Mouse (Mus musculus) heart, adult 9 months (tissue): Measurements from ENCODE around the gene F2r.

Experiments
- DNase-seq, 2 experiments: peaks; one replicate each; pipeline ENCODE4 v3.0.0; 2022; ENCODE audit warnings: low spot score in 2 of 2

F2r gene

DNA sequence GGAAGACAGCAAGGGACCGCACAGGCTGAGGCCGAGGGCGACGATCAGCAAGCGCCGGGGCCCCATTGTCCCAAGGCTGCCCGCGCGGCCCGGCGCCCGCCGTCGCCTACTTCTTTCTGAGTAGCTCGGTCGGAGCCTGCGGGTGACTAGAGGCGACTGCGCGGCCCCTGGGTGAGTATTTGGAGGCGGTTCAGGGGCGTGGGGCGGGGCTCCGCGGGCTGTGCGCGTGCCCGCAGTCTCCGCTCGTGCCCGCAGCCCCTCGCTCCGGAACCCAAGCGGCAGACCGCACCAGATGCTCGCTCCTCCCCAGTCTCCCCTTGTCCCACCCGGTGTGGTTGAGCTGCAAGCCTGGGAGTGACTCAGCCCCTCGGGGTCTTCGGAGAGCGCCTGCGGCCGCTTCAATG lies at the start of gene F2r:
Gene F2r (minus strand): TSS at position 179 of the 404 bp plus-strand sequence.
- peak; percentile 89 for DNase-seq

DNA sequence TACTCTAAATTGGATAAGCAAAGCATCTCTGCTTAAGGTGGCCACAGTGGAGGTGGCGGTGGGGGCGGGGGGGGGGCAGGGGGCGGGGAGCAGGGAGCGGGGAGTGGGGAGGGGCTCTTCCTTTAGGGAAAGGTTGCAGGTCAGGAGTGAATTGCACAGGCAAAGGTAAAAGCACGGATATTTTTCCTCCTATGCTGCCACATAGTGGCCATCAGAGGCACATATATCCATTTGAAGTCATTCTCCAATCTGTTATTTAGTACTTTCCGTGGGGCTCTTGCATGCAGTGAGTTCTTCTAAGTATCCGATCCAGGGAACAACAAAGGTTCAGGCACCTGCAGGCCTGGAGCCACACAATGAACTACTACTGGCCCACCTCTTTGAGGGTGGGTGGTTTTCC lies 49.0 kb upstream of the F2r start:
- peak in 1 of 2 experiments; percentile 12 for DNase-seq

DNA sequence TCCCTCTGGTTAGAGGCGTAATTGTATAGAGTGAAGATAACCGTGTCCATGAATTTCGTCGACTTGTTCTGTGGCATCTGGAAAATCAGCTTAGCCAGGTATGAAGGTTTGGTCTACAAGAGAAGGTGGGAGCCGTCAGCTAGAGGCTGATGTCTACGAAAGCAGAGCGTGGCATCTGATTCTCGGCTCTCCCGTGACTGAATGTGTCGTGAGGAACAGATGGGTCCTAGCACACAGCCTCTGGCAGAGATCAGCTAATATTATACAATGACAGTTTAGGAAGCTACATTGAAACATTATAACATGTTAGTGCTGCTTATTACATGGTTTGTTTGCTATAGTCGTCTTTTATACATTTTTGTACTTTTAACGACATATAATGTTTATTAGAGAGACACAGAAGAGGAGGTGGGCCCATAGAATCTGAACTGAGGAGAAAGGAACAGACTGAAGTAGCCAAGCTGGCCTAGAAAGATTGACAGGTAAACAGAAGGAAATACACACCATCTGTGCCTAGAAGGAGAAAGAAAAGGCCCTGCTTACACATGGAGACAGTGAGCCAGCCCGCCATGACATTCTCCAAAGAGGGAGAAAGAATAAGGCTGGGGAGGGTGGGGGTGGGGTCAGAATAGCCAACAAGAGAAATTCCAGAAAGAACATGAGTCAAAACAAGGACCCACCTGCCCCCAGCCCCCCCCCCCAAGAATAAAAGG lies 47.5 kb upstream of the F2r start:
- no peak for DNase-seq

DNA sequence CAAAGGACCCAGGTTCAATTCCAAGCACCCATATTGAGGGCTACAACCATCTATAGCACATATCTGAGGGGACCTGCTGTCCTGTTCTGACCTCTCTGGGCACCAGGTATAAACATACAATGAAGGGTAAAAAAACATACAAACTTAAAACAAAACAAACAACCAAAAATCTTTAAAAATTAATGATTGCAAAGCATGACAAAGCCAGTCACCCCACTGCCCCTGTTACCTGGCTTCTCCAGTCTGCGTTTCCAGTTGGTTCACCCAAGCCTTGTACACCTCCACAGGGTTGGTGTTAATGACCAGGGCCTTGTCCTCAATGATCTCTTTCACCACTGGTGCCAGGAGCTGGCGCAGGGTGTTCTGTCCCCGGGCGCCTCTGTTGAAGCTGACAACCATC lies 45.5 kb upstream of the F2r start:
- DNase-seq: no peak

DNA sequence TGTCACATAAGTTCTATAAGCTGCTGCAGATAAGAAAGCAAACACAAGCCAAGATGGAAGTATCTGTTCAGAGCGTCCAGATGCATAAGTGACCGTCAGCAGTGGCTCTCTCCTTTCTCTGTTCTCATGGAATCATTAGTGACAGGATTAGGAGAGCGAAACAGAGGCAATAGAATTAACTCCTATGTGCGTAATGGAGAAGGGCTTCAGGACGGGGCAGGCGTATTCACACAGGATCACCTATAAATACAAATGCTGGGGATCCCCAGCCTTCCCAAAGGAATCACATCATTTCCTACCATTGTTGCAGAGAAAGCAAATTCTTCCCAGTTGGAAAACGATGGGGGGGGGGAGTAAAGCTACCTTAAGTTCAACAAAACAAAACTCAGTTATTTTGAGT lies 41.1 kb upstream of the F2r start:
- DNase-seq: peak; percentile 31 to 52

DNA sequence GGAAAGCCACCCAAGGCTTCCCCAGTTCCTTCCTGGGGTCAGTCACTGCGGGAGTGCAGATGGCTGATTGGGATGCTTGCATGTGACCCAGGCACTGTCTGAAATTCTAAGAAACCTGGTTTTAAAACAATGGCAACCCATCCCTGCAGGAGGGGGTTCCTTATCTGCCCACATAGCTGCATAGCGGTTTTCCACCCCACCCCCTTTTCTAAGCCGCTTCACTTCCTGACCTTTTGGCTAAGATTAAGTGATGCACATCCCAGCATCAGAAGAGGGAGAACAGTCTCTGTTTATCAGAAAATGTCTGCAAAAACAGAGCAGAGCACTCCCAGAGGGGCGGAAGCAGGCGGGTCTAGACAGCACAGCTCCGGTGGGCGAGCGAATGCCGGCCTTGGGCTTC lies 38.9 kb upstream of the F2r start:
- DNase-seq: no peak

DNA sequence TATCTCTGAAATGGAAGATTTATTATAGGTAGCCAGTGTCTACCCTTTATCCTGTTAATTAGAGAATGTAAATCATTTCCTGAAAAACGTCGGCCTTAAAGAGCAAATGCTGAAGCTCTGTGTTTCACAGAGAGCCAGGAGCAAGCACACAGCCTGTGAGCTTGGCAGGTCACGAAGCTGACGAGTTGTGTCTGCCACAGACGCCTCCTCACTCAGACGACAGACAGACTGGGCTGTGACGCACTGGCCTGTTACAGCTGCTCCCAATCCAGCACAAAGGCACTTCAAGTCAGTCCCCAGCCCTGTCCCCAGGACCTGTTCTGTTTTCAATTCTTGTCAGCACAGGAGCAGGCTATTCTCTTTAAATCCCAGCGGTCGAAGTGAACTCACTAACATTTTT lies 37.0 kb upstream of the F2r start:
- DNase-seq: peak in 1 of 2 experiments; percentile 24

DNA sequence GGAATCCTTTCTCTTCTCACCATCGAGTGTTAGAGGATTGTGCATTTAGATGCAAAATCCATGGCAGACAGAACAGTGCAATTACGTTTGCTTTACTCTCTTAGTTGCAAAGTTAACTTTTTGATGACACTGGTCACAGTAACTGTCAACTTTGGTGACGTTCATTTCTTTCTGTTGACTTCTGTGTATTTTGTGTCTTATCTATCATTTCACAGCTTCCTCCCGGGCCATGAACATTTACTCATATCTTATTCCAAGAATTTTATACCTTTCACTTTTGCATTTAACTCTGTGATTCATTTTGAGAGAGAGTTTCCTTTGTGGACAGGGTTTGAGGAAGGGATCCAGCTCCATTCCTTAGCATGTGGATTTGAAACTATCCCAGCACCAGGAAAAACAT lies 35.4 kb upstream of the F2r start:
- no peak for DNase-seq

DNA sequence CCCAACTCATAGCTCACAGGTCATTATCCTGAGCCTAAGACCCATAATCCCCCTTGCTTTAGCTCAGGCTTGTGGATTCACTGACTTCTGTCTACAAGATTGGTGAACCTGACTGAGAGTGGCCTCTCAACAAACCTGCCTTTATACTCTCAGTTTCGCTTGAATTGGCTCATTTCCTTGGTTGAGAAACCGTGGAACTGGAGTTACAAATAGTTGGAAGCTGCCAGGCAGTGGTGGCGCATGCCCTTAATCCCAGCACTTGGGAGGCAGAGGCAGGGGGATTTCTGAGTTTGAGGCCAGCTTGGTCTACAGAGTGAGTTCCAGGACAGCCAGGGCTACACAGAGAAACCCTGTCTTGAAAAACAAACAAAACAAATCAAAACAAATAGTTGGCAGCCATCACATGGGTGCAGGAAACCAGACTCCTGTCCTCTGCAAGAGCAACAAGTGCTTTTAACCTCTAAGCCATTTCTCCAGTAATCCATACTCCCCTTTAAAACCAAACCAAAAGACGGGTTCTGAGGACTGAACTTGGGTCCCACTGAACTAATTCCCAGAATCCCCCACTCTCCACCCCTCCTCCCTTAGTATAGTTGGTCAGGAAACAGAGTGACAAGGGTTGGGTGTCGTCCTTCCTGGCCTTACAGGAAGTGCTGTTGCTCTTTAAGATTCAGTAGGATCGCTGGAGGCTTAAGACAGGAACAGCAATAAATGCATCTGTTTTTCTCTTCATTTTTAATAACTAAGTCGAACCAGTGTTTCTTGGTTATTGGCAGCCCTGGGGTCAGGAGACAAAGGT lies 33.8 kb upstream of the F2r start:
- DNase-seq: no peak

DNA sequence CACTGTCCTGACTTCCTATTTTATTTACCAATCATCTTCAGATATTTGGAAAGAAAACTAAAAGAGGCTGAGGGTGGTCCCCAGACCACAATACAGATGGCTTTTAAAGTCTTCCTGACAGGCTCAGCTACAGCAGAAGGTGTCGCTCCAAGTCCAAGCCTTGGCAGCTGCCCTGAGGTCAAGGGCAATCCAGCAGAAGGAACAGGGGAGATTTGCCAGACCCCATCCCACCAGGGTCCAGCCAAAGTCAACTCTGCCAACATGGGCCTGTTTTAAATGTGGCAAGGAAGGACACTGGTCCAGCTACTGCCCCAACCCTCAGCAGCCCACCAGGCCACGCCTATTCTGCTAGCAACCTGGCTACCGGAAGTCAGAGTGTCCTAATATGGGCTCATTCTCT lies 31.7 kb upstream of the F2r start:
- DNase-seq: no peak

DNA sequence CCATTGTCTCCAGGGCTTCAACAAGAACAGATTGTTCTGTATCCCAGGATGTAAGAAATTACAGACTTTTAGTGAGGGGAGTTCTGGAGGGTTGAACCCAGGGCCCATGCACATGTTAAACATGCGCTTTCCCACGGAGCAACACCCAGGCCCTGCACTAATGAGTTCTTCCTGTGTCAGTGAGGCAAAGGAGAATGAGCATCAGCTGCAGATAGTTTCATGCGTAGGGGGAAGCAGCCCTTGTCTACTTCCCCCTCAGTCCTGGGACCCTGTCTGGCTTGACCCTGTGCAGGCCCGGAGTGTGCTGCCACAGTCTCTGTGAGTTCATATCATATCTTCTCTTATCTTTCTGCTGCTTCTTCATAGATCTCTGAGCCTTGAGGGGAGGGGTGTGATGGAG lies 29.0 kb upstream of the F2r start:
- DNase-seq: no peak

DNA sequence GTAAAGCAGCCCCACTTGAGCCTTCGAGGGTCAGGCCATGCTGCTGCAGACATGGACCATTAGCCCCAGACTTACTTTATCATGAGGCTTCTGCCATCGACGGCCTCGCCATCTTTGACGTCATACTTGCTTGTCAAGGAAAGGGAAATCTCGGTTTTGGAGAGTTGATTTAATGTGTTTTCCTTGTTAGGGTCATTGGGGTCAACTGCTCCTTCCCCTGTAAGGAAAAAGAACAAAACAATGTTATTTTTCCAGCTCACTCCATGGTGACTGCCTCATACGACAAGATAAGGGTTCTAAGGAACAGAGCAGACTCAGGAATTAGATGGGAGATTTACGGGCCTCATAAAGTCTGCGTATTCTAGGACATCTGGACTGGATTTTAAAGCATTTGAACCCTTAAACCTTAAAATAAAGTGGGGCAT lies 28.4 kb upstream of the F2r start:
- peak in 1 of 2 experiments; percentile 21 for DNase-seq

DNA sequence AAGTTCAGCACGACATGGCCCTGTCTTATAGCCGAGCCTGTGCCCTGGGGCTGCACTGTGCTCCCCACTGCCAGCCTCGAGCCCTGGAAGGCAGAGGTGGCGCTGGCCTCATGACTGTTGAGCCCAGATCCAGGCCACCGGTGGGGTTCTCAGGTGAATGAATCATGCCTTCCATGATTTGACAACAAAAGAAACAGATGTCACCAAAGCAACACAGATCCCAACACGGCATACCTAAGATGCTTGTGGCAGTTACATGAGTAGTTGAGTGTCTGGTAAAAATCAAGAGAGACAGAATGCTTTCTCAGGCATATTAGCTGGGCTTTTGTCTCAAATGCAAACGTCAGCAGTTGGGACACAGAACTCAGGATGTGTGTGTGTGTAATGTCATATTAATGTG lies 25.5 kb upstream of the F2r start:
- DNase-seq: no peak

DNA sequence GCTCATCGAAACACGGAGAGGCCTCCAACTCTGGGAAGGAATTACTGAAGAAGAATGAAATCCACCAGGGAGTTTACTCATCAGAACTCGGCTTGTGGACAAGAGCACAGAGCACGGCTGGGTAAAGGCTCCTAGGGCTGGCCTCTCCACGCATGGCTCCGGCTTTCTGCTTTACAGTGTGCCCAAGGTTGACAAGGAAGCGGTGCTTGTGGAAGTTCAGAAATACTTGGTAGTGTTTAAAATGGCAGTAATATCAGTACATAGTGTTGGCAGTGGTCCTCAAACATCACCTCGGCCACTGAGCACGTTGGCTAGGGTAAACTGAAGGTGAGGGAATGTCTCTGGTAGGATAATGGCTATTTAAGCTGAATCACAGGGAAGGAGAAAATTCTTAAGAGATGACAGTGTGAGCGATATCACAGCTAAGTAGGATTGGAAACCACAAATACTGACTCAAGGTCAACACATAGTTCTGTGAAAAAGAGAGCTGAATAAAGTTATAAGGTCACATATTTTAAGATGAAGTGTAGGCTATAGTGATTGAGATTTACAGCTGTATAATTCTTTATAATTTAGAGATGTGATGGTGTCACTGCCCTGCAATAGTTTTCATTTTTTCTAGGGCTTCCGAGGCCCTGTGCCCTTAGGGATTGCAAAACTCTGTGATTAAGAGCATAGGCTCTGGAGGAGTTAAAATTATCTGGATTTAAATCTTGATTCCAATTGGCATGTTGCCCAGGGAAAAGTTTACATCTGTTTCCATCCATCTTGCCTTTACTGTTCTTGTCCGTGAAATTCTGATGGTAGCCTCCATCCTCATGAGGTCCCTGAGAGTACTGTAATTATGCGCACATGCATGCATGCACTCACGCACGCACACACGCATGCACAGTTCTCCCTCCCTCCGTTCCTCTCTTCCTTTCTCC lies 23.0 kb upstream of the F2r start:
- DNase-seq: no peak

DNA sequence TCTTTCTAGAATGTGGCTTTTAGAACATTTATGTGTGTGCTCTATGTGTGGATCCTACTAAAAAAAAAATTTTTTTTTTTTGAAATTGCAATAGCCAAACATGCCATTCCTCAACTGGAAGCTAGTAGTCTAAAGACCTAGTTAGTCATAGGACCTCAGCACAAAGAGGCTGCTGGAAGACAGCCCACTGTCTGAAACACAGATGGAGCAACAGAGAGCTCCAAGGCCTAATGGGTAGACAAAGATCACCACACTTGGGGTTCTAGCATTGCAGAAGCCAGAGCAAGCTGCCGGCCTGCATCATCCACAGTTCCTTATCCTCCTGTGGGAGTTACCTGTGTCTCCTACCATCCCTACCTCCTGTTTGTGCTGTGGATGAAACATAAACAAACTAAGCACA lies 22.1 kb upstream of the F2r start:
- DNase-seq: no peak

DNA sequence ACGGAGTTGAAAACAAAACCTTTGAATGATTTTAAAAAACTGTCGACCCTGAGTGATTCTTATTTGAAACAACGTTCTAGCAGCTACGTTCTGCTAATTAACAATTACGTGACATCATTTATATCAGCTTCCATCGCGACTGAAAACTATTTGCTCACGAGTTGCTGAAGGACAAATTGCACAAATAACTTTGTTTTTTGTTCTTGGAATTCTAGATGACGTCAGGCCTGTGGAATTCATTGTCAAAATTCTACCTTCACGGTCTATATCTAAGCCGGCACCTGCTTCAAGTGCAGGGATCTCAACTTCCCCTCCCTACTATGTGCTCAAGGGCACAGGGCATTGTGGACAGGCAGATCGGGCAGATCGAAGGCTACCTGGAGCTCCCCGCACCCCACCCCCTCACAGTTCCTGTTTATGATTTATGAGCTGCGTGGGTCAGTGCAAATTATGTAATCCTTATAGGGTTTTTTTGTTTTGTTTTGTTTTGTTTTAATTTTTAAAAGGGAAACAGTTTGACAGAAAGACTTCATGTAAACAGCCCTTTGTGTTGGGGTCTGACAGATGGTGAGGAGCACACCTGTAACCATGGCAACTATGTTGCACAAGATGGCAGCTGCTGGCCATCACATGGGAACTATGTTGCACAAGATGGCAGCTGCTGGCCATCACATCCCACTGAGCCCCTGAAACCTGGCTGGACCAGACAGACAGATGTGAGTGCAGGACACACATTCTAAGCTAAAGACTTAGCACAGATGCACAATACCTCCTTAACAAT lies 21.2 kb upstream of the F2r start:
- DNase-seq: no peak

DNA sequence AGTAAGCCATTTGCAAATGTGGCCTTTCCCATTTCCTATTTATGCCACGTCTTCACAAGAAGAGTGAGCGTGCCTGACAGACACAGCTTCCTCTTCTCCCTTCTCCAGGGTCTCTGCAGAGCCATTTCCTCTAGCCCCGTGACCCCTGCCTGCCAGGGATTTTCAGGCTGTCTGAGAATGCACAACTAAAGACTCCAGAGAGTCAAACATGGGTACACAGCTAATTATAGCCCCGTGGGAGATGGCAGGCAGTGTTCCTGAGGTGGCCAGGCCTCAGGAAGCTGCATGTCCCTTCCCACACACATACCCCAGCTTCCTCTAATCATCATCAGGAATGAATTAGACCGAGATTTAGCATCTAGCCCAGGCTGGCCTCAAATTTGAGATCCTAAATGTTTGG lies 20.6 kb upstream of the F2r start:
- DNase-seq: peak in 1 of 2 experiments; percentile 26

DNA sequence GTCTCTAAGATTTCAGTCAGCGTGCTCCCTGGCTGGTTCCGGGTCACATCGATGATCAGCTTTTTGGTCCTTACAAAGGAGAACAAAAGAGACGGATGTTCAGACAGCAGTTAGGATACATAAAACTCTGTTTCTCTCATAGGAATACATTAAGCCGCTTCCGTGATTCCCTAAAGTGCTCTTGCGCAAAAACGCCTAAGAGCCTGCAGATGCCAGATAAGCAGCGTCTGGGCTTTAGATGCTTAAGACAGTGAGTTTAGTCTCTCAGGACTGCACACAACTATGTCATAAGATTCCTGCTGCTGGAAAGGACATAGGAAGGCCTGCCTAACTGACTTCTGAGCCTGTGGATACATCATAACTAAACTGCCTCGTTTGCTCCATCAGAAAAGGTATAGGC lies 19.4 kb upstream of the F2r start:
- no peak for DNase-seq

DNA sequence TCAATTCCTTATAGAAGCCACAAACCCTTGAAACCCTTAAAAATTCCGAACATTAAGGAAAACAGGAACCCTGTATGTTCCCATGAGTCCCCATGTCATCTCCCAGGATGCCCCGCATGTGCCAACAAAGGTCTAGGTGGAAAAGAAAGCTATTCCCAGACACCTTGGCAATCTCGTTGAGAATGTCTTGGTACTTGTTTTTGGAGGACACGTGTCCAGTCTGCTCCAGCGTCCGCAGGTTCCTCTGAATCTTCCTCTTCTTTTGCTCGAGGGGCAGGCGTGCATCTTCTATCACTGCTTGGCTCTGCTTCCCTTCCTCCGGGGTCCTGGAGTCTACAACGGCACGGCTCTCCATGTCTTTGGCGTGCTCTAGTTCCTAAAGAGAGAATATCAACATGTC lies 17.0 kb upstream of the F2r start:
- DNase-seq: no peak

DNA sequence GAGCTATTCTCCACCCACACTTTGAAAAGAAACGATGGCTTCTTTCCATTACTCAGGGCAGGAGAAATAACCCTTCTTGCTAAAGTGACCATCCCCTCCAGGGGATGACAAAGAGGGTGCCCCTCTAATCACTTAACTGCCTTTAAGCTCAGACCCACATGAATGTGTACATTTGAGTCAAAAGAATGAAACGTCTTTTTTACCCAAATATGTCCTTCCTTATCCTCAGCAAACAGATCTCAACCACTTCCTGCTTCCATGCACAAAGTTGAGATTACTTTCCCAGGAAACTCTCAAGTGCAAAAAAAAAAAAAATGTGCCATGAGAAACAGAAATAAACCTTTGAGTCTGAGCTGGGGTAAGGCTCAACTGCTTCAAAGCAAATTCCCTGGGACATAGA lies 16.2 kb upstream of the F2r start:
- DNase-seq: peak in 1 of 2 experiments; percentile 22

DNA sequence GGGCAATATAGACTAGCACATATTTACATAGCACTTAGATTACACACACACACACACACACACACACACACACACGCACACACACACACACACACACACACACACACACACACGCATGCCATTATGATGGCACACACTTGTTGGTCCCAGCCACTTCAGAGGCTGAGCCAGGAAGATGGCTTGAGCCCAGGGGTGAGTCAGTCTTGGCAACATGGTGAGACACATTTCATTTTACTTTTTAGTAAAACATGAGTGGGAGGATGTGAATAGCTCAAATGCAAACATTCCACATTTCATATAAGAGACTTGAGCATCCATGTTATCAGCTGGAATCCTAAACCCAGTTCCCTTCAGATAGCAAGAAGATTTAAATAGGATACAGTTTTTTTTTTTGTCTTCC lies 15.1 kb upstream of the F2r start:
- DNase-seq: peak in 1 of 2 experiments; percentile 30
